Mouse (Mus musculus): ENCODE measurements at regions not wholly inside any gene's neighbourhood (a gene's known extent, or its start where the extent isn't known, plus 50 kb on each side); places are given as distances from the start of the nearest gene placed in this dataset.

- DNase-seq = no peak
These were observed 53.2 kb upstream of the Ddah1 start for GRCm38 (mm10) chr3:145705317-145705716.

GRCm38 (mm10) chr3:145704054-145704453 is 54.3 kb upstream of the Ccn1 start:
- DNase-seq = no peak

- DNase-seq = no peak
These were observed 53.7 kb upstream of the Ccn1 start for GRCm38 (mm10) chr3:145703411-145703924.

- DNase-seq = no peak
These were observed 53.0 kb upstream of the Ccn1 start for GRCm38 (mm10) chr3:145702739-145703138.

GRCm38 (mm10) chr3:145701945-145702344 is 52.2 kb upstream of the Ccn1 start:
- DNase-seq = peak; percentile 30
